8 mouse cellular contexts compared by ENCODE assay signal in the genomic region with DNA sequence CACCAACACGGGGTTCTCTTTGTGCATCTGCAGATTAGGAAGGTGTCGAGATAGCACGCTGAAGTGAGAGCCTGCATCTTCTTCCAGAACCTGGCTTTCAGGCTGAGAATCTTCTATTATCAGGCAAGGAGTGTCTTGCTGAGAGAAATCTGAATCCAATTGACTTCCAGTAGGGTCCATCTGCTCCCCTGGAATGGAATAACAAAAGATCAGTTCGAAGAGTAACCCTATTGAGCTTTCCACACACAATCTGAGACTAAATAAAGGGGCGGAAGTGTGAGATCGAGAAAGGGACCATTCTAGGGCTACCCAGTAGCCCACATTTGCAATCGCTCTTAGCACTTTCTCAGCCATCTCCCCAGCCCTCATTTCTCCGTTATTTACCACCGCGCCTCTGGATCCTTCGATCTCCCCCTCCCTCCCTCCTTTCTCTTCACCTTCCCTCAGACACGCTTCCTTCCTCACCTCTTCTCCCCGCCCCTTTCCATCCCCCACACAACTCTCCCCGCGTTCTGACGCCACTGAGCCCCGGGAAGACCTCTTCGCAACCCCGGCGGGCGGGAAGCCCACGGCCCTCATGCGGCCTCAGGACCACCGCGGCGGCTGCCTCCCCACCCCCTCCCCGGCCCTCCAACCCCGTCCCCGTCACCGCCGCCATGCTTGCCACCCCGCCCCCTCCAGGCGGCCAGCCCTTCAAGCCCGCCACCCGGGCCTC. TPM values are rescaled to one million over a fixed set of nuclear protein-coding genes. Genes with fewer than 3 reads are reported as not detected.
A peak's percentile ranks its signal among the peaks of the same experiment; 100 is the strongest.
DNase-seq lines count a peak whose midpoint lies in the region; ATAC-seq and TF ChIP-seq lines count a peak whose summit lies in the region.

No protein-coding gene starts in this region.

- H3K36me3 ChIP-seq in embryonic facial prominence, embryonic 12.5 days: peaks cover 23% of the 10 kb centered on the region
- peaks cover 2% of the 10 kb centered on the region; the same call in 1 of the 2 replicates for H3K36me3 ChIP-seq in intestine, postnatal 0 days (ENCODE audit: control insufficient read depth, insufficient read depth)
- H3K36me3 ChIP-seq in neural tube, embryonic 13.5 days: peaks cover 36% of the 10 kb centered on the region

- H3K4me1 ChIP-seq in embryonic facial prominence, embryonic 12.5 days: peaks cover 25% of the 10 kb centered on the region
- 0 out of 2 replicates have a peak, but pooled peaks cover 6% of the 10 kb centered on the region for H3K4me1 ChIP-seq in intestine, postnatal 0 days (replicated peaks; ENCODE audit: control insufficient read depth, insufficient read depth, low read length)
- peaks cover 51% of the 10 kb centered on the region for H3K4me1 ChIP-seq in neural tube, embryonic 13.5 days (replicated peaks)

- peak overlapping the region; percentile 62 for H3K4me2 ChIP-seq in embryonic facial prominence, embryonic 12.5 days (replicated peaks)
- H3K4me2 ChIP-seq in intestine, postnatal 0 days (replicated peaks; ENCODE audit: low read depth): peak overlapping the region; percentile 68
- H3K4me2 ChIP-seq in neural tube, embryonic 13.5 days: peak overlapping the region; percentile 73

- H3K27ac ChIP-seq in embryonic facial prominence, embryonic 12.5 days: peak overlapping the region; percentile 94
- H3K27ac ChIP-seq in intestine, postnatal 0 days (ENCODE audit: low read depth, low read length): peak overlapping the region; percentile 15; the same call in 1 of the 2 replicates
- peak overlapping the region; percentile 98 for H3K27ac ChIP-seq in neural tube, embryonic 13.5 days (replicated peaks)

- TF ChIP-seq CTCF in intestine, postnatal 0 days (IDR thresholded peaks at IDR 0.05; ENCODE audit: low read depth): no peak

- peak; percentile 60 for DNase-seq in embryo, embryonic 10 days (ENCODE audit: low spot score)
- no peak for DNase-seq in embryo, embryonic 9.5 days (ENCODE audit: extremely low spot score)
- DNase-seq in 3T3-L1 (ENCODE audit: low read depth, low spot score): peak; percentile 27
- DNase-seq in adrenal gland, adult 8-10 months: no peak
- DNase-seq in kidney, adult 9 months: no peak

- no peaks in the 10 kb centered on the region for H3K9me3 ChIP-seq in embryonic facial prominence, embryonic 12.5 days
- H3K9me3 ChIP-seq in intestine, postnatal 0 days (ENCODE audit: control insufficient read depth): no peaks in the 10 kb centered on the region
- H3K9me3 ChIP-seq in neural tube, embryonic 13.5 days: no peaks in the 10 kb centered on the region

- peak overlapping the region; percentile 88 for H3K9ac ChIP-seq in embryonic facial prominence, embryonic 12.5 days
- peak overlapping the region; percentile 71 for H3K9ac ChIP-seq in intestine, postnatal 0 days (ENCODE audit: low read depth, low read length)
- H3K9ac ChIP-seq in neural tube, embryonic 13.5 days: peak overlapping the region; percentile 92

- WGBS in embryonic facial prominence, embryonic 12.5 days: 2% methylated on average over 34 of the region's 35 CpGs
- WGBS in intestine, postnatal 0 days: 2% methylated on average over 35 of the region's 35 CpGs
- WGBS in neural tube, embryonic 13.5 days: 1% methylated on average over 34 of the region's 35 CpGs

- H3K27me3 ChIP-seq in embryonic facial prominence, embryonic 12.5 days: no peaks in the 10 kb centered on the region
- H3K27me3 ChIP-seq in intestine, postnatal 0 days (replicated peaks; ENCODE audit: control insufficient read depth, insufficient read depth, low read length): no peaks in the 10 kb centered on the region
- H3K27me3 ChIP-seq in neural tube, embryonic 13.5 days: no peaks in the 10 kb centered on the region

- peak overlapping the region; percentile 94 for H3K4me3 ChIP-seq in embryonic facial prominence, embryonic 12.5 days
- peak overlapping the region; percentile 99 for H3K4me3 ChIP-seq in intestine, postnatal 0 days (ENCODE audit: low read depth, low read length)
- peak overlapping the region; percentile 87 for H3K4me3 ChIP-seq in neural tube, embryonic 13.5 days

- ATAC-seq in embryonic facial prominence, embryonic 12.5 days (ENCODE audit: insufficient number of reproducible peaks, insufficient read depth, low FRiP score, low TSS enrichment): peak; percentile 72
- ATAC-seq in intestine, postnatal 0 days: peak; percentile 75
- ATAC-seq in neural tube, embryonic 13.5 days (ENCODE audit: low read depth): peak; percentile 86

RNA-seq across cellular contexts. Expression of a gene that starts 0.5 kb away (rescaled TPM):
- polyA plus RNA-seq in embryonic facial prominence, embryonic 12.5 days (2016; fragmentation: Nextera tagmentation; extraction: Ambion mirVana): 125 and 128 TPM in 2 replicates
- 5.8 and 6.6 TPM in 2 replicates for polyA plus RNA-seq in intestine, postnatal 0 days (2015; fragmentation: Nextera tagmentation; extraction: Ambion mirVana)
- polyA plus RNA-seq in neural tube, embryonic 13.5 days (2015; fragmentation: Nextera tagmentation; extraction: Ambion mirVana): 151 and 181 TPM in 2 replicates
- 100 to 1,000 TPM in 1 of 4 experiments, 10 to 100 TPM in 3; 81.3 to 124 (median 91.5) TPM for total RNA-seq in adrenal gland, adult 8-10 months (2022)

RNA-seq across cellular contexts. Expression of a gene that starts 18.7 kb away (rescaled TPM):
- polyA plus RNA-seq in embryonic facial prominence, embryonic 12.5 days (2016; fragmentation: Nextera tagmentation; extraction: Ambion mirVana): 3.9 and 4.4 TPM in 2 replicates
- polyA plus RNA-seq in intestine, postnatal 0 days (2015; fragmentation: Nextera tagmentation; extraction: Ambion mirVana): 1.0 and 1.3 TPM in 2 replicates
- polyA plus RNA-seq in neural tube, embryonic 13.5 days (2015; fragmentation: Nextera tagmentation; extraction: Ambion mirVana): 17.6 and 21.8 TPM in 2 replicates
- total RNA-seq in adrenal gland, adult 8-10 months (2022): 10 to 100 TPM; 10.4 to 17.5 (median 12.5) TPM

Comparison
In these comparisons a context has a peak if more than half of its experiments do, and no peak if none do; other contexts are left out.
1. DNase-seq: peak in embryo, embryonic 10 days (single experiment) and 3T3-L1 (single experiment); none in embryo, embryonic 9.5 days (single experiment), adrenal gland, adult 8-10 months (single experiment) and kidney, adult 9 months (single experiment).
2. H3K27ac ChIP-seq: peak in every context shown above with its lines; median percentile 98 in neural tube, embryonic 13.5 days; 94 in embryonic facial prominence, embryonic 12.5 days; 15 in intestine, postnatal 0 days.
3. RNA of a gene that starts 0.5 kb away (polyA plus RNA-seq): 151 to 181 TPM in neural tube, embryonic 13.5 days and 125 to 128 TPM in embryonic facial prominence, embryonic 12.5 days; 5.8 to 6.6 TPM in intestine, postnatal 0 days; every median in the first group is over 10 times any median in the second.
4. Peak in every context shown above with its lines, with median percentiles within 50 percentile points of each other: ATAC-seq, H3K4me2 ChIP-seq, H3K4me3 ChIP-seq and H3K9ac ChIP-seq.